Mouse (Mus musculus) small intestine, adult 2 months (tissue): ENCODE results near the gene Cdh20. TPM values are rescaled to one million over a fixed set of nuclear protein-coding genes. Genes with fewer than 3 reads are reported as not detected.
"Not testable (repeated sequence)": the region's sequence is repeated elsewhere in the genome, so short reads cannot be mapped to it uniquely, and the experiment has no call there.

Source experiments
- H3K27ac ChIP-seq: fragments of 200-500 bp; 2 replicates; pipeline ENCODE4 v1.5.1; 2012; ENCODE audit warnings: low read depth, low read length, control low read depth, inconsistent platforms; ENCODE audit not compliant: insufficient read depth
- H3K27me3 ChIP-seq: fragments of 200-500 bp; 2 replicates; pipeline ENCODE4 v1.6.1; 2012; ENCODE audit warnings: mild to moderate bottlenecking, moderate library complexity, low read length, inconsistent platforms; ENCODE audit not compliant: control insufficient read depth, insufficient read depth
- H3K36me3 ChIP-seq: fragments of 200-500 bp; 2 replicates; pipeline ENCODE4 v1.6.1; 2012; ENCODE audit warnings: mild to moderate bottlenecking, low read length, control low read depth, inconsistent platforms; ENCODE audit not compliant: control insufficient read depth, insufficient read depth
- H3K4me1 ChIP-seq: fragments of 200-500 bp; 2 replicates; pipeline ENCODE4 v1.6.1; 2012; ENCODE audit warnings: low read length, inconsistent platforms, mixed read lengths; ENCODE audit not compliant: control insufficient read depth, insufficient read depth, insufficient read length
- H3K4me3 ChIP-seq: fragments of 200-500 bp; 2 replicates; pipeline ENCODE4 v1.5.1; 2012; ENCODE audit warnings: low read depth, mild to moderate bottlenecking, control low read depth, inconsistent platforms, low read length, moderate library complexity
- CTCF ChIP-seq: fragments of 200-500 bp; IDR thresholded peaks from 2 replicates; pipeline ENCODE4 v1.5.1; 2012; ENCODE audit warnings: low read depth, mild to moderate bottlenecking, control low read depth, inconsistent platforms, low read length, moderate library complexity, mixed read lengths; ENCODE audit not compliant: insufficient replicate concordance, insufficient read length; ENCODE audit errors: extremely low read depth
- POLR2A ChIP-seq: fragments of 200-500 bp; IDR thresholded peaks from 2 replicates; pipeline ENCODE4 v1.6.1; 2012; ENCODE audit warnings: low read depth, mild to moderate bottlenecking, control low read depth, inconsistent platforms, low read length, moderate library complexity
- WGBS: fragments of 180-500 bp; shearing (Covaris S2); methylation state at CpG from one replicate; pipeline ENCODE4 v1.1.7; 2018; 5-methylcytosine and 5-hydroxymethylcytosine counted together
- polyA plus RNA-seq: library from polyadenylated mRNA; depleted of rRNA; stranded (reverse); fragments of >200 nt; gene quantifications from 2 replicates; pipeline ENCODE4 v1.2.3, GENCODE M21; 2012

The Cdh20 gene
- polyA plus RNA-seq, 1 experiment: 0.32 TPM

- no peak for TF ChIP-seq CTCF
- TF ChIP-seq POLR2A: no peak
- Histone ChIP-seq H3K36me3 (no peaks in the 10 kb centered on the region), H3K27me3 (no peaks in the 10 kb centered on the region), H3K27ac (no peak overlapping the region), H3K4me3 (no peak overlapping the region), H3K4me1 (no peaks in the 10 kb centered on the region)
- 85% methylated on average over 2 of the region's 2 CpGs for WGBS
Measured at GRCm38 (mm10) chr1:104945110-104945489, 176.8 kb downstream of the Cdh20 start.

GRCm38 (mm10) chr1:104949640-104950039, 181.3 kb downstream of the Cdh20 start:
- not testable (repeated sequence) for H3K27ac ChIP-seq, H3K4me3 ChIP-seq, H3K27me3 ChIP-seq, H3K4me1 ChIP-seq, H3K36me3 ChIP-seq
- 86% methylated on average over 2 of the region's 2 CpGs for WGBS

GRCm38 (mm10) chr1:104957046-104957445, 188.7 kb downstream of the Cdh20 start:
- Histone ChIP-seq H3K4me1 (peaks cover 2% of the 10 kb centered on the region; the same call in 1 of the 2 replicates), H3K27me3 (no peaks in the 10 kb centered on the region), H3K36me3 (no peaks in the 10 kb centered on the region), H3K4me3 (no peak overlapping the region), H3K27ac (no peak overlapping the region)
- TF ChIP-seq CTCF (no peak), POLR2A (no peak)
- 33% methylated on average over 6 of the region's 6 CpGs for WGBS

GRCm38 (mm10) chr1:104961670-104962069, 193.3 kb downstream of the Cdh20 start:
- H3K4me1 ChIP-seq: peaks cover 2% of the 10 kb centered on the region; the same call in 1 of the 2 replicates
- 33% methylated on average over 3 of the region's 3 CpGs for WGBS
- no peak overlapping the region for H3K4me3 ChIP-seq
- no peaks in the 10 kb centered on the region for H3K36me3 ChIP-seq
- TF ChIP-seq CTCF: no peak
- TF ChIP-seq POLR2A: no peak
- H3K27me3 ChIP-seq: no peaks in the 10 kb centered on the region
- H3K27ac ChIP-seq: no peak overlapping the region

- Histone ChIP-seq H3K4me3 (no peak overlapping the region), H3K36me3 (no peaks in the 10 kb centered on the region), H3K27ac (no peak overlapping the region), H3K27me3 (no peaks in the 10 kb centered on the region), H3K4me1 (peaks cover 2% of the 10 kb centered on the region; the same call in 1 of the 2 replicates)
- TF ChIP-seq CTCF (no peak), POLR2A (no peak)
- 69% methylated on average over 4 of the region's 4 CpGs for WGBS
Measured at GRCm38 (mm10) chr1:104962257-104962656, 193.9 kb downstream of the Cdh20 start.

- H3K27me3 ChIP-seq: no peaks in the 10 kb centered on the region
- no peaks in the 10 kb centered on the region for H3K4me1 ChIP-seq
- no peak overlapping the region for H3K27ac ChIP-seq
- no peaks in the 10 kb centered on the region for H3K36me3 ChIP-seq
- 38% methylated on average over 2 of the region's 2 CpGs for WGBS
- TF ChIP-seq POLR2A: no peak
- TF ChIP-seq CTCF: no peak
- no peak overlapping the region for H3K4me3 ChIP-seq
Measured at GRCm38 (mm10) chr1:104979068-104979467, 210.7 kb downstream of the Cdh20 start.

GRCm38 (mm10) chr1:104980273-104980672, 211.9 kb downstream of the Cdh20 start:
- no peaks in the 10 kb centered on the region for H3K36me3 ChIP-seq
- no peak overlapping the region for H3K27ac ChIP-seq
- no peaks in the 10 kb centered on the region for H3K27me3 ChIP-seq
- H3K4me1 ChIP-seq: no peaks in the 10 kb centered on the region
- no peak overlapping the region for H3K4me3 ChIP-seq
- TF ChIP-seq POLR2A: no peak
- TF ChIP-seq CTCF: no peak
- 85% methylated on average over 1 of the region's 1 CpGs for WGBS

- TF ChIP-seq CTCF: no peak
- no peak for TF ChIP-seq POLR2A
- WGBS: 23% methylated on average over 5 of the region's 5 CpGs
Measured at GRCm38 (mm10) chr1:104986222-104986973, 218.1 kb downstream of the Cdh20 start.

More at GRCm38 (mm10) chr1:104986222-104986973, 218.1 kb downstream of the Cdh20 start:
- Histone ChIP-seq H3K27ac (no peak overlapping the region), H3K27me3 (no peaks in the 10 kb centered on the region), H3K4me3 (no peak overlapping the region), H3K36me3 (no peaks in the 10 kb centered on the region), H3K4me1 (no peaks in the 10 kb centered on the region)
